Mouse (Mus musculus): Measurements from ENCODE around the gene Jam3.

DNA sequence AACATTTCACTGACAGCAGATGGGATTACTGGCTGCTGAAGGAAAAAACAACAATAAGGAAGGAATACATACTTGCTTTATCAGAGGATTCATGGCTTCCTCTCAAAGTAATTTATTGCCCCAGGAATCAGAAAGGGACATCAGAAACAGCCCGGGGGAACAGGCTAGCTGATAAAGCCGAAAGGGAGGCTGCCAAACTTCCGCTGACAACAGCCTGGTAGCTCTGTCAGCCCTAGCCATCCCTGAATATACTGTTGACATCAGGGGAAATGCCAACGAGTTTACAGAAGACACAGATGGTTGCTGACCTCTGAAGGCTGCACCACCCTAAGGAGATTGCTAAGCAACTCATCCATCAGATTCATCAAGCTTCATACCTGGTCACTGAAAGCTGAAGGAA lies 26.6 kb downstream of the Jam3 start:
- TF ChIP-seq CTCF (IDR thresholded peaks at IDR 0.05; ENCODE audit: borderline replicate concordance, extremely low read depth, insufficient read depth, insufficient read length) (no peak), POLR2A (IDR thresholded peaks at IDR 0.05; ENCODE audit: borderline replicate concordance, extremely low read depth, insufficient read depth, insufficient read length, poor library complexity, severe bottlenecking) (no peak)
